Mouse (Mus musculus) embryo, embryonic 9.5 days (tissue): ENCODE measurements around the gene Zfp219.

Experiments
- DNase-seq: peaks from one replicate; pipeline ENCODE4 v3.0.0-alpha.2; 2017; ENCODE audit errors: extremely low spot score

The Zfp219 gene

DNA sequence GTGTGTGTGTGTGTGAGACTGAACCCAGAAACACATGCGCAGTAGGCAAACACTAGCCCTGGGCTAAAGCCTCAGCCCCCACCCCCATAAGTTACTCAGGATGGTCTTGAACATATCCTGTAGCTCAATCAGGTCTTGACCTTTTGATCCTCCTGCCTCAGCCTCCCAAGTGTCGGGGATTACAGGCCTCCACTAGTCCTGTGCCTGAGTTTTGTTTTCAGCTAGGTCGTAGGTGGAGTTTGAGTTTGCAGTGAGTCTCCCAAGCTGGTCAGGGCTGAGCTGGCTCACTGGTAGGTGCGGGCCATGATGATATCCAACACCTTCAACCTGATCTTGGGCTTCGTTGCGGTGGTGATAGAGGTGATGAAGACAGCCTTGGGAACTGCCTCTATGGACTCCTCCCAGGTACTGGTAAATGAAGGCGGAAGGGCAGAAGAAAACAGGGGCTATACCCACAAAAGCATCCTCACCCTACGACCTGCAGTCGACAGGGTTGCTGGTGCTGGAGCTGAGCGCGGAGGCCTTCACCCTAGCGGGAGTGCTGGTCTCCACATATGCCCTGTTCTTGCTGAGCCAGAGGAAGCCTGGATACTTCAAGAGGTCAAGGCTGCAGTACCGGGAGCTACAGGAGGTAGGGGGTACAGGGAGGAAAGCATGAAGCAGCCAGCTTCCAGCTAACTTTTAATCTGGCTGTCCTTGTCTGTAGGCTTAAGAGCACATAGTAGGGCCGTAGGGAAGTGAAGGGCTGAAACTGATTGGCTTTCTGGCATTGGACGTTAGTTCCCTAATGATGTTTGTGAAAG lies 2.1 kb downstream of the Zfp219 start:
- DNase-seq = no peak

- DNase-seq = no peak
Measured at GRCm38 (mm10) chr14:52017662-52018061, 2.9 kb downstream of the Zfp219 start.

- DNase-seq = no peak
Measured at GRCm38 (mm10) chr14:52016625-52017405, 3.7 kb downstream of the Zfp219 start.

GRCm38 (mm10) chr14:52015445-52016100 lies 5.0 kb downstream of the Zfp219 start, which contains the start of gene Tmem253:
Tmem253 (plus strand) TSS chr14:52015658.
- no peak for DNase-seq

GRCm38 (mm10) chr14:52014761-52015311 lies 5.7 kb downstream of the Zfp219 start:
- DNase-seq = peak; percentile 88

- DNase-seq = no peak
Measured at GRCm38 (mm10) chr14:52014271-52014760, 6.2 kb downstream of the Zfp219 start.

DNA sequence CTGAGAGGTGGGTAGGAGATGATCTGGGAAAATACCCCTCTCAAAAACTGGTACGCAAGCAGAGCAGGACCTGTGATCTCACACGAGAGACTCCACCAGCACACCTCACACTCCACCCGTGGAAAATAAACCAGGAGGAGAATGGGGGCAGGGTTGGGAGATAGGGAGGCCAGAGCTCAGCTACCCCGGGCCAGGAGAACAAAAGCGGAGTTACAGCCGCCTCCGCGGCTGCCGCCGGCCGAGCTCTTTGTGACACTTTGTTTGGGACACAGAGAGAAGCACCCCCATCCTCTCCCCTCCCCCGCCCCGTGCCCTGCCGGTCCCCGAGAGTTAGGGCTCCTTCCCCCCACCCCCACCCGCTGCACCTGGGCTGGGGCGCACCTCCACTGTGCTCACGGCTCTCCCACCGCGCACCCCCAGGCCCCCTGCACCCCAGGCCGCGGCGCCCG lies 6.7 kb downstream of the Zfp219 start:
- DNase-seq = peak; percentile 69

DNA sequence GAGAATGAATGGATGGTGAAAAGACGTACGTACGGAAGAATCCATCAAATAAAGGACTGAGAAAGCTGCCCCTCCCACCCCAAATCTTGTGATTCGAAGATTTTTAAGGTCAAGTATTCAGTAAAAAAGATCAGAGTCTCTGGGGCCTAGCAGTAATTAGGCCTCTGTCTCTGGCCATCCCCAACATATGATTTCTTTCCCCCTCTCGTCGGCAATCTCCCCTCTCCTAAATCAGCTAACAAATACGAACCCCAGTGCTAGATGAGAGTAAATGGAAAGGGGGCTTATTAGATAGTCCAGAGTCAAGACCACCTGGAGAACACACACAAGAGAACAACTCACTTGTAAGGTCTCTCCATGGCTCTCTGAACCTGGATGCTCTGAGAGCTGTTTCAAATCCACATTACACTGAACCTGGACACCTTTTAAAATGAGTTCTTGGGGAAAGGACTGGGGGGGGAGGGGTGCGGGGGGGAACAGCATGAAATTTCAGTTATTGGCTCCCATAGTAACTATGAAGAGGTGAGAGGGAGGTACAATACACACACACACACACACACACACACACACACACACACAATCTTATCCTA lies 7.4 kb downstream of the Zfp219 start:
- no peak for DNase-seq

DNA sequence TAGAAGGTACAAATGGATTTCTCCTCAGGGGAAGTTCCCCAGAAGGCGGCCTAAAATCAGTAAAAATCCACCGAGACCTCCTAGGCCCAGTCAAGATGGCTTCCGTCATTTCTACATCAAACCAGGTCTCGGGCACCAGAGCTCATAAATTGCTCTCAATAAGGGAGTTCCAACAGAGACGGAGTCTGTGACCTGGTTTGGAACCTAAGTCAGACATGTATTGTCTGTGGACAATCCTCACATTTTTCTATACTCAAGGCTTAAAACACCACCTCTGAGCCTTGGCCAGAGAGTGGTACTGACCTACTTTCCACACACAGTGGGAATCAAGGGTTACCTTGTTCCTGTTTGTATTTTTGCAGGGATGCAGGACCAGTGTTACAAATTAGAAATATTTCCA lies 8.0 kb downstream of the Zfp219 start:
- DNase-seq = no peak

DNA sequence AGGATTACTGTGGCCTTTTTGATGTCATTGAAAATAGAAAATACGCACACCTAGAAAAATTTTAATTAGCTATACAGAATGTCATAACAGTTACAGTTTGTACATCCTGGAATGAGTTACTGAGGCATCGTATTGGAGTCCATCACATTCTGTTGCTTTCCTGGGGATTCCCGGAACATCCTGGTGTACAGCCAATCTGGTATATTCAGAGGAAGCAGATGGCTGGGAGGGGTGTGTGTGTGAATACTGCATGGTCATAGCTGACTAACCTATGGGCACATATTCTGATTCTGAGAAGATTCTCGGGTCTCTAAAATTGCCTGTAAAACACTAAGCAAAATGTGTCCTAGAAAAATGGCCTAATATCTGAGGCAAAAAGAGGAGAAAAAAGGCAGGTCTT lies 8.4 kb downstream of the Zfp219 start:
- DNase-seq = no peak

DNA sequence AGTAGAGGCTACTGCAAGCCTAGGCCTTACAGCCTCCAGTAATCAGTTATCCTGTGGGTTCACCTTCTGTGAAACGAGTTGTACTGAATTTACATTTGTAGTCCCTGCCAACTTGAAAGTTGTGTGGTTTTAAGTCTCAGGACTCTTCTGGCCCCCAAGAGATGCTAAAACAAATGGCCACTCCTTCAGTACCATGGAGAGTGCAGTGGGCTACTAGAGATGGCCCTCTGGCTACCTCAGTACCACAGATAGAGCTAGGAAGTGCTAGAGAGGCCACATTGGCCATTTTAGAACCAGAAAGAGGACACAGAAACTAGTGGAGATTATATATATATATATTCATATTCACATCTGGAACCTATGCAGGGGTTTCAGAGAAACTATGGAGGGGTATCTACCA lies 8.8 kb downstream of the Zfp219 start:
- no peak for DNase-seq

GRCm38 (mm10) chr14:52010446-52011111 lies 10.0 kb downstream of the Zfp219 start:
- peak; percentile 89 for DNase-seq

DNA sequence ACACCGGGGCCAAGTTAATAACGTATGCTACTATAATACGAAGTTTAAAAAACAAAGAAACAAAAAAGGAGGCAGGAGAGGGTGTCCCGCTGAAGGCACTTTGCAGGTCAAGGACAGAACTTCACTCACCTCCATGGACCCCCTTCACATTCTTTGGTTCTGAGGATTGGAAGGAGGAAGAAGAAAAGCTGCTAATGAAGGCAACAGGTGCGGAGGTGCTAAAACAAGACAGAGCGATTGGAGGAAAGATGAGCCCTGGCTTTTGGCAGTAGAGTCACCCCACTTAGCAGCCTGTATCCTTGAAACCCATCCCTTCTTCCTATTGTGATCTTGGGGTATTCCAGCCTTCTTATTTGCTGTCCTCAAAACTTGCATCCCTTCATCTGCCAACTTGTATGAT lies 10.7 kb downstream of the Zfp219 start:
- DNase-seq = no peak

GRCm38 (mm10) chr14:52009361-52009760 lies 11.2 kb downstream of the Zfp219 start:
- DNase-seq = no peak

- DNase-seq = peak; percentile 91
Measured at GRCm38 (mm10) chr14:52008321-52009203, 12.0 kb downstream of the Zfp219 start.

- no peak for DNase-seq
Measured at GRCm38 (mm10) chr14:52006771-52007170, 13.8 kb downstream of the Zfp219 start.

- no peak for DNase-seq
Measured at GRCm38 (mm10) chr14:52006241-52006640, 14.3 kb downstream of the Zfp219 start.

- DNase-seq = no peak
Measured at GRCm38 (mm10) chr14:52005616-52006015, 14.9 kb downstream of the Zfp219 start.

DNA sequence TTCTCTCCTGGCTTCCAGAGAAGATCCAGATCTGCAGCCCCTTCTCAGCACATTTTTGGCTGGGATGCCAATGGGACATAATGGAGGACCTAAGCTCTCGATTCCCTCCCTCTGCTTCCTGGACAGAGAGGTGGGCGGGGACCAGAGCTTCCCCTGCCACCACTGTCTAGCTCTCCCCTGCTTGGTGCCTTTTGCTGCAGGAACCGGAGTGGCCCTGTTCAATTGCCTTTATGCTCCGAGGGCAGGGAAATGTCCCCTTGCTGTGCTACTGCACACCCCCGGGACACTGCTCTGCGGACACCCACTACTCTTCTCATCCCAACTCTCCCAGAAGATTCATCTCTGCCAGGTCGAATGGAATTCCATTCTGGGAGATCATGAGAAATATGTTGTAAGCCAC lies 15.4 kb downstream of the Zfp219 start:
- DNase-seq = no peak

DNA sequence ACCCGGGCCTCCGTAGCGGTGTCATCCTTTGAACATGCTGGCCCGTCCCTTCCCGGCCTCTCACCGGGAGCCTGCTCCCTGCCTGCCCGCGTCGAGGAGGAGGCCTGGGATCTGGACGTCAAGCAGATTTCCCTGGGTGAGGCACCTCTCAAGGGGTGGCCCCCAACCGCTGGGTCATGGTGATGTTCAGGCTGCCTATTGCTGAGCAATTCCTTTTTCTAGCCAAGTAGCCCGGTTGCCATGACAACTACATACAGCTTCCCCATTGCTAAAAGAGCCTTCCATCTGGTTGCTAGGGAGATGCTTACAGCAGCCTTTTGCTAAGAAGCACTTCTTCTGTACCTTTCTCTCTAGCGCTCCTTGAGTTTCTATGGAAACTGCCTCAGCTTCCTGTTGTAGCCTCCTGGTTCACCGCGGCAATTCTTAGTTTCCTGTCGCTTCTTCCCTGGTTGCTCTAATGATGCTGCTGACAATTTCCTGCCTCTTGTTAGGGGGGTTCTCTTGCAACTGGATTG lies 16.5 kb downstream of the Zfp219 start:
- DNase-seq = no peak
